Mouse (Mus musculus): ENCODE measurements at regions not wholly inside any gene's neighbourhood (a gene's known extent, or its start where the extent isn't known, plus 50 kb on each side); places are given as distances from the start of the nearest gene placed in this dataset.

DNA sequence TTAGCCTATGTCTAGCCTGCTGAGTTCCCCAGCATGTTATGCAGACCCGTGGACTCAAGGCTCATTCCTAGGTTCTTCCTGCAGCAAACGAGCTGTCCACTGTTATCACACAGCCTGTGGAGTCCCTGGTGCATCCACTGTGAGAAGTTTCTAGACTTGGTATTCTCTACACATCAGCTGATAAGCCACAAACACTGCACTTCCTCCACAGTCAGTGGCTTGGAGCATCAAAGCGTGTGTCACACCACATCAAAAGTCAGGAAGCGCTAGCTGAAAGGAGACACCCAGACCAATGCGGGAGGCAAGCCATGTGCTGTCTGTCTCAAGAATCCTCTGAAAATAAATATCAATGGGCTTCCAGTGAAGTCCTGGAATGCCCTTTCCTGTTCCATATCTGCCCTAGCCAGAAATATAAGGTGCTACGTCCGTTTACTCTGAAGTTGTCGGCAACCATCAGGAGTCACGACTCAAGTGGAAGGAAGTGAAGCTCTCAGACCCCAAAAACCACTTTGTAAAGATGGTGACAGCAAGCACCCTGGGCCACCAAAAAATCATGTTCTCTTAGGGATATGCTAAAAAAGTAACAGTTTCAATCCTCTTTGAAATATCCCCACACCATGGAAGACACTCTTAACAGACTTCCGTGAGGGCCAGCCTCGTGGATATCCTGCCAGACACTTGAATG, 227.7 kb downstream of the Adgrl2 start:
- no peak for DNase-seq (ENCODE audit: low spot score in 2 of 2)

DNA sequence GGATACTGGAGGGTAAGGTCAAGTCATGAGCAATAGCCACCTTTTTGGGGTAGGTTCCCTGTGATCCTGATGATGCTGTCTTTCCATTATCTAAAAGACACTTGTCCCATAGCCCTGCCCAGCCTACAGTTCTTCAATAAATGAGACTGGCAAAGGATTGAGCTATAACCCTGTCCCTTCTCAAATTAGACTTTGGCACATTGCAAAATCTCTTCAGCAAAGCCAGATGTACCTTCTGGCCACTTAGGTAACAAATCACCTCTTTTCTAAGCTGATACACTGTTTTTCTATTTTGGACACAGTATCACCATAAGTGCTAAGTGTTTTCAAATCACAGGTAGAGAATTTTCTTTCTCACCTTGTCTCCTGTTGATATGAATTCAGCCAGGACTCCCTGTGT, 228.8 kb downstream of the Adgrl2 start:
- no peak for DNase-seq (ENCODE audit: low spot score in 2 of 2)

DNA sequence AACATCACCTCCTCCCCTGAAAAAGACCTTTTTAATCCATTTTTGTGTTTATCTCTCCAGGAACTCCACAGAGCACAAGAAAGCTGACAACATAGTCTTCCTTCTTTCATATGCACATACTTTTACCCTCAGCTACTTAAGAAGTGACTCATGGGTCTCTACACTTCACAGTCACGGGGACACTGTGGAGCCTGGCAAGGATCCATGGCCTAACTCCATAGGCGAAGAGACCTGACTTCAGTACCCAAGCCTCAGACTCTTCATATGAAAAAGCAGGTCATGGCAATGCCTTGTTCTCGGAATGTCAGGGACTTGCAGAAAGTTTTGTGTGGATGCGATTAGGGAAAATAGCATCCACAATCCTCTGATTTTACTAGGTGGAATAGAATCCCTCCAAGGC, 230.9 kb downstream of the Adgrl2 start:
- peak in 1 of 2 experiments; percentile 11 for DNase-seq (ENCODE audit: low spot score in 2 of 2)

DNA sequence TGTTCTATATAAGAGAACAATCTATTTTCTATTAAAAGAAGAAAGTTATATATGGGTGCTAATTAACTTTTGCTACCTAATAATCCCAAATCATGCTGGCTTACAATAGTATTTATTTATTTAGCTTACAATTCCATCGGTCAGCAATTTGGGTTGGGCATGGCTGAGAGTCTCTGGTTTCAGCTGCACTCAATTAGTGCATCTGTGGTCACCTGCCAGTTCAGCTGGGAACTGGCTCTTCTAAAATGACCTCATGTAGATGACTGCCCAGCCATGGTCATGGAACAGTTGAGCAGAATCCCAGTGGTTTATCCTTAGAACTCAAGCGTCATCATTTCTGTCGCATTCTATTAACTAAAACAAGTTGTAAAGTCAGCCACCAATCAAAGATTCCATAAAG, 244.1 kb downstream of the Adgrl2 start:
- no peak for DNase-seq (ENCODE audit: low spot score in 2 of 2)

DNA sequence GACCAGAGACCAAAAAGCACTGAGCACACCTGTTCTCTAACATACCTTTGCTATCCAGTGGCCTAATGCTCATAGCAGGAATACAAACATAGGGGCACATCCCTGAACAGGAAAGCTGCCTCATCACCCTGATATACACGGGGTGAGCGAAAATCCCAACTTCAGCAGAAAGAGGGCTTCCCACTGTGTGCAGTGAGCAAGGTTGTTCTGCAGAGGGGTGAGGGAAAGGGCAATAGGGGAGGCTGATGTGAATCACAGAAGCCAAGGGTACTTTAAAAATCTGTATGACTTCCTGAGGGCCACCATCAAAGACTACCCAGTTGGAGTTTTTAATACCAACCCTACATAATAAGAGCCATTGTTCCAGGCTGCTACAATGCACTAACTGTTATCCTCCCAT, 245.7 kb downstream of the Adgrl2 start:
- DNase-seq (ENCODE audit: low spot score in 2 of 2), result no peak

DNA sequence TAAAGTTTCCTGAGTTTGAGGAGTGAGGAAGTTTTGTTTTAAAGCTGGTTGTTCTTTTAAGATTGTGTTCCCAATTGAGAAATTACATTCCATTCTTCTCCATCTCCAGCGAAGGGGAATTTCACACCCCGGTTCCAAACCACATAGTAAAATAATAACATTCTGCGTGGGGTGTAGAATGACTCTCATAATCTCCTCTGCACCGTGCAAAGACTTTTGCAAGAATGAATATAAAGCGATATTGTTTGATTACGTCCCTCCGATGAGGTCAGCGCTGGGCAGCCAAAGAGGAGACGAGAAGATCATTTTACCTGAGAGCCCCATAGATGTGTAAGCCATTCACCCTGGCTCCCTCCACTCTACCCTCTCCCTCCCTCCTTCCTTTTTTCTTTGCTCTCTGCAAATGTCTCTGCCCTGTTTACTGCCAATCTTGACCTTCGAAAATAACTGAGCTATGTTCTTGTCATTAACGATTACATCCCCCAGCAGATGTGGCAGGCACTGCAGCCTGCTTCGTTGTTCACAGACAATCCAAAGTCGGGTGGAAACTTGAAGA, 256.1 kb downstream of the Adgrl2 start:
- no peak for DNase-seq (ENCODE audit: low spot score in 2 of 2)

DNA sequence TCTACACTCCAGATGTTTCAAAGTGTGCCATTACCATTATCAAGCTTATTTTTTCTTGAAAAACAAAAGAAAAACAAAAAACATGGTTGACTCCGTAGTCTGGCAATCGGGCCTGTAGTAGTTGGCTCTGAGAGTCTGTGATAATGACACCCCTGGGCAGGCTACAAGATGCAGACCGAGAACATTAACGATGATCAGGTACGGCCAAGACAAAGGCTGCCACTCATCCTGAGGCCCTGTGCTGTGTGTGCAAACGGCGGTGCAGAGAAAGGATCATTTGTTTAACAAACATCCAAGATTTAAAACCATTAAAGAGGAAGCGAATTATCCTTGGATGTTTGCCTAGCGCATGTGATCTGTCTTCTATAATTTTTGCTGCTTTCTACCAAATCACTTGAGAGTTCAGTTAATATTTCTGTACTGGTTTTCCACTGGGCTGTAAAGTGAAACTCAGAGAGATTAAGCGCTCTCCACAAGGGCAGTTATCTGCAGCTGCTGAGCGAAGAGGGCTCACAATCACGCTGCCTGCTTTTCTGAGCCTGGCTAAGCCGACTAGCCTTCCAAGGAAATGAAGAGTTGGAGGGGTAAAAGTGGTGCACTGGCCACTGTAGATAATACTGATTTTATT, 257.0 kb downstream of the Adgrl2 start:
- DNase-seq (ENCODE audit: low spot score in 2 of 2), result no peak

DNA sequence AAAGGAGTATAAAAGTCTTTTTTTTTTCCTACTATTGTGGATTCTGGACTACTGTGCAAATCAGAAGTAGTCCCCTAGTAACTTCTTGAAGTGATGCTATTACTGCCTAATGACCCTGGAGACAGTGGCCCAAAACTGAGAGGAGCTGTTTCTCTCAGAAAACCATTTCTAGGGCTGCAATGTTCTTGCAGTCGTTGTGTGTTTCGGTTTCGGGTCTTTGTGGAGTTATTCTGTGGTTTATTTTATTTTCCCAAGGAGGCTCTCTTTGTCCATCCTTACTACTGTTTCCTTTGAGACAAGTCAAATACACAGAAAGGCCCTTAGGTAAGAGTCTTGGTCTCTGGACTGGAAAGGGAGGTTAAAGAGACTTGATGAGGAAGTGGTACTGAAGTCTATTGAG, 258.9 kb downstream of the Adgrl2 start:
- DNase-seq (ENCODE audit: low spot score in 2 of 2), result no peak

DNA sequence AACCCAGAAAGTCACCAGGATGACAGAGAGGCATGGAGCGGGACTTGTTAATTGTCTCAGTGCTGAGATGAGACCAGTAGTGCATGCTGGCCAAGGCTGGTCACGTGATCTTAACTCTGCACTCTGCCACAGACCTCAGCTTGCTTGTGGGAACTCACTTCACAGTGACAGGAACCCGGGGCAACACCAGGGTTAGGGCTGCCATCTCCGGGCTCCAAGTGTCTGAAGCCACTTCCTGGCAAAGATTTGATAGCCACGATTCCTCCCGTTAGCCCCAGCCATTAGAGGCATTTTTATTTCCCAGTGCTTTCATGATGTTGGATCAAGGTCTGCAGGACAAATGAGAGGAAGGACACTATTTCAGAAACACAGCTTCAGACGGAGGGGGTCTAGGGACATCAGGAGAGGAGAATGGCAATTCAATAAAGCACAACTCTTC, 261.1 kb downstream of the Adgrl2 start:
- DNase-seq (ENCODE audit: low spot score in 2 of 2), result no peak

DNA sequence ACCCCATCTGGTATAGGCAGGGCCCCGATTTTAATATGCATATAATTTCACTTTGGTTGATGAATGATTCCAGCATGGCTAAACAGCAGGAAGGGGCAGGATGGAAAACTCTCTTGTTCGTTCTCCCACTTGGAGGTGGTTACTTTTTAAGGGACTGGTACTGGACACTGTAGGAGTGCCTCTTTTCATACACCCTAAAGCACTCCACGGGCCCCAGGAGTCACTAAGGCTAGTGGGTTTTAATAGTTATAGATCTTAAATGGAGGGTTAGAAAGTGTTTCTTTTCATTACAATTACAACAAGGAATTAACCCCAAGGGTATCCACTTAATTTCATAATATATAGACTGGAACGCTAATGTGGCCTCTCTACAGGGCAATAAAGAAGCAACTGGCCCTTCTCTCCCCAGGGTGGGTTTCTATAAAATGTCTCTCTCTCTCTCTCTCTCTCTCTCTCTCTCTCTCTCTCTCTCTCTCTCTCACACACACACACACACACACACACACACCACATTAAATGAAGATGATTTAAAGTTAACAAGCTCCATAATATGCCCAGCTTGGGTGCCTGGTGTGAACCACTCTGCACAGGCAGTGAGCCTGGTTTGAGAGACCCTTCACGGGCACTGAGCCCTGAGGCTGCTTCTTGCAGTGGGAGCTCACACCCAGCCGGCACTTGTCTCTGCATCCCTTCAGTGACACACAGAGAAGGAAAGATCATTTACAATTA, 261.7 kb downstream of the Adgrl2 start:
- no peak for DNase-seq (ENCODE audit: low spot score in 2 of 2)

DNA sequence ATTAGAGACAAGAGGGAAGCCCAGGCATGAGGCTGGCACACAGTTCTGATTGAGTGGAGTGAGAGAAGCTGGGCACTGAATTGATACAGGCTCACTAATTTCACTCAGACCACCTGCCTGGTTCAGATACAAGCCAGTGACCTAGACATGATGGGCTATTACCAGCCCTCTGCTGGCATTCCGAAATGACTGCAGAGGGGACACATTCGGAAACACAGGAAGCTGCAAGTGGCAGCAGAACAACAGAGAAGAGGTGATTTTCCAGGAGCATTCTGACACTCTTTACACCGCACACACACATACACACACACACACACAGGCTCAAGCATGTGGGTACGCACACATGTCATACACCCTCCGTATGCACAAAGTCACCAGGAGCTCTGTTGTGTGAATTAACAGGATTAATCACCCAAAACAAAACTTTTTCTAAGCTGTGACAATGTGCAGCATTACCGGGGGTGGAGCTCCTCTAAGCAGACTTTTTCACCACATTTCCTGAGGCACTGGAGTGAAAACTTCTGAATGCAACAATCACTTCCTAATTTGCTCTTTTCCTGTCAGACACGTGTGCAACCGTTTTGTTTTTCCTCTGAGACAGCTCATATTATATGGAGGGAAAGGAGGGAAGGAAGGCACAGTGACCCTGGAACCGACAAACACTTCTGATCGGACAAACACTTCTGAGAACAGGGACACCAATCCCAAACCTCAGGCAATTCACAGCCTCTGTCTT, 263.6 kb downstream of the Adgrl2 start:
- DNase-seq (ENCODE audit: low spot score in 2 of 2), result no peak

DNA sequence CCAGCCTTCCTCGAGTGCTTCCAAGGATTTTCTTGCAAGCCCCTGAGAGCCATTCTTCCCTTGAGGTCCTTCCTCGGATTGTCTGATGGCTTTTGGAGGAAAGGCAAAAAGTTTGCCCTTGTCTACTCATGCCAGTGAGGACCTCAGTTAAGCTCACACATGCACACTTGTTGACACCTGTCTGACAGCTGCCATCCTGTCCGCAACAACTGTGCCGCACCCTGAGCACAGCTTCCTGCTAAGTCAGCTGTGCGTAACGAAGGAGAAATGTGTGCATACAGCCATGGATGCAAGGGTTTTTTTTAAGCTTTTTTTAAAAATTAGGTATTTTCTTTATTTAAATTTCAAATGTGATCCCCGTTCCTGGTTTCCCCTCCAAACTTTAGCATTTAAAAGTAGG, 293.8 kb downstream of the Adgrl2 start:
- DNase-seq (ENCODE audit: low spot score in 2 of 2), result no peak

DNA sequence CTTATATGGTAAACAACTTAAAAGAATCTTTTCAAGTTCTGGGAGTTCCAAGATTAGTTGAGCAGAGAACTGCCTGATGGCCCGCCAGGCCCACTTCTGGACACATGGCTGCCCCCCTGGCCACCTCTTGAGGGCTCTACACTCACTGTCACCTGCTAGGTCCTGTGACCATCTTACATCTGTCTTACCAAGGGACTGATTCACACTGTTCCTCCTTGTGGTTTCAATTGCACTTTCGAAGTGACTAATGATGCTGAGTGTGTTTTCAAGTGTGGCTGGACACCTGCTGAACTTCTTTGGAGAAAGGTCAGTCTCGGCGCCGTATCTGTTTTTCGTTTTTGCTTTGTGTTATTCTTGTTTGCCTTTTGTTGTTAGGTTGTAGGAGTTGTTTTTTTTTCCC, 294.9 kb downstream of the Adgrl2 start:
- no peak for DNase-seq (ENCODE audit: low spot score in 2 of 2)

DNA sequence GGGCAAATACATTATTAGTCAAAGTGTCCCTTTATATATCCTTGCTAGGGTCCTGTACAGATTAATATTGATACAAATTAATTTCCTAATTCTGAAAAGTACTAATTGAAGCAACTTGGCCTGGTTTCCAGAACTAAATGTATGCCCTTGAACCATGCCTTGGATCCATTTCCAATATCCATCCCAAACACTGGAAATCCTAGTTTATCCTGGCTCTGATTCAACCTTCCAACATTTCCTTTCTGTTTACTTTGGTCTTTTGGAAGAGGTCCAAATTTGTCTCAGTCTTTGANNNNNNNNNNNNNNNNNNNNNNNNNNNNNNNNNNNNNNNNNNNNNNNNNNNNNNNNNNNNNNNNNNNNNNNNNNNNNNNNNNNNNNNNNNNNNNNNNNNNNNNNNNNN, 307.2 kb downstream of the Adgrl2 start:
- DNase-seq (ENCODE audit: low spot score in 2 of 2), result no peak

DNA sequence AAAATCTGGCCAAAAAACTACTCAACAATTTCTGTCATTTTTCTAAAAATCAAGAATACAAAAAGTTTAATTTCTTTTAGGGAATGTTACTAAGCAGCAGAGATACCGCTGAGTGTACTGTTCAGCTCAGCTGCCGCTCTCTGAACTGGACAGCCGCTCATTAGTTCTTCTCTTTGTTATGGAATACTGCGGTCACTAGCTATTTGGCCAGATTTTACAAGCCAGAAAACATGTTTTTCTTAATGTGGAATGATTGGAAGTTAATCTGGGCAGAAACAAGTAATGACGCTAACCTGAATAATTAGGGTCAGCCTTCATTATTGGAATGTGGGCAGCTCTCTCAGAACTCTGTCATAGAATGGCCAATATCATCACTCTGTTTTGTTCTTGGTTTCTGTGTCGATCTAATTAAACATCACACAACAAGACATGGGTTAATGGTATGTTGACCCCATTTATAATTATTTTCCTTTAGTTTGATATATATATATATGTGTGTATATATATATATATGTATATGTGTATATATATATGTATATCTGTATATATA, 307.8 kb downstream of the Adgrl2 start:
- DNase-seq (ENCODE audit: low spot score in 2 of 2), result no peak

DNA sequence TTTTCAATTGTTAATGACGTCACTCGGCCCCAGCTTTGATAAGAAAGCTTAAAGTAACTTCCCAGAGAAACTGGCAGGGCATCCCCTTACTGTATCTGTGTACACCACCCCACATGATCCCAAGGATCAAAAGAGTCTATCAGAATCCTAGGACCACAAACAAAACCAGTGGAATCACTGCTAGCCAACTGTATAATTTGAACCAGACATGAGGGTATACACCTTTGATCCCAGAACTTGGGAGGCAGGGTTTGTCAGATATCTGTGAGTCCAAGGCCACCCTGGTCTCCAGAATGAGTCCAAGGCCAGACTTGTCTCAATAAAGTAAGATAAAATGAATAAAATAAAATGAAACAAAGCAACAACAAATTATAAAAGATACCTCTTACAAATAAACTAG, 309.2 kb downstream of the Adgrl2 start:
- DNase-seq (ENCODE audit: low spot score in 2 of 2), result no peak

DNA sequence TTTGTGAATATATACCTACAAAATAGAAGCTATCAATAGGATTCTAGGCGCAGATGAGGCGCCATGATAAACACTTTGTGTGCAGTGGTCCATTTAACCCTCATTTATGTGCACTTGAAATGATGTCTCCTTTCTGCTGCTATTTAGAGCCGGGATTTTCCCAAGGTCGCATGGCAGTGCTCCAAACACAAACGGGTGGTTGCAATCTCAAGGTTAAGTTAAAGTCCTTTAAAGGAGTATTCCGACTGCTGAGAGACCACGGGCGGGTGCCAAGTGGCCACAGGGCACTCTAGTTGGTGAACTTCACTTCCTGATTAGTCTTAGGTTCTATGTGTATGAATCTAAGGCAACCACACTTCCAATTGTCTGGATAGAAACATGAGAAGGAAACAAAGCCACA, 309.6 kb downstream of the Adgrl2 start:
- peak; percentile 28 to 41 for DNase-seq (ENCODE audit: low spot score in 2 of 2)

DNA sequence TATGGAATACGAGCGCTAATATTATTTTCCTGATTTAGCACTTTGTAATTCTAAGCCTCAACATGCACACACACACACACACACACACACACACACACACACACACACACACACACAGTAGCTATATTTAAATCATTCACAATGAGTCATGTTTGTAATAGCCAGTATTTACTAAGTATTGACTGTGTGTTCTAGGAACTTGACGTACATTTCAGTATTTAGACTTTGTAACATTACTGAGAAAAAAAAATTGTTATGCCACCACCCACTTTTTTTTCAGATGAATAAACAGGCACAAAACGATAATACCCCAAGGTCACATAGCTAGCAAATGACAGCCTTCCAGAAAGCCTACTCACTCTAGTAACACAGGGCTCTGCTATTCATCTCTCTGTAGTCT, 310.3 kb downstream of the Adgrl2 start:
- DNase-seq (ENCODE audit: low spot score in 2 of 2), result no peak

DNA sequence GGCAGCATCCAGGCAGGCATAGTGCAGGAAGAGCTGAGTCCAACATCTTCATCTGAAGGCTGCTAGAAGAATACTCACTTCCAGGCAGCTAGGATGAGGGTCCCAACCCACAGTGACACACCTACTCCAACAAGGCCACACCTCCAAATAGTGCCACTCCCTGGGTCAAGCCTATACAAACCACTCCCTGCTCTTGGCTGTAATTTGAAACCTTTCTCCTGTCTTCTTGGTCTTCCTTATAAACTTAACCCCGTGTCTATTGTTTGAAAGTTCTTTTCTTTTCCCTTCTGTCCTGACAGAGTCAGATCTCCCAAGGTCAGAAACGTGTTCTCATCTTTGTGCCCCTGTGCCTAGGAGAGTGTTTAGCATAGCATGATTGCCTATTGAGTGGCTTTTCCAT, 311.2 kb downstream of the Adgrl2 start:
- DNase-seq (ENCODE audit: low spot score in 2 of 2), result no peak

DNA sequence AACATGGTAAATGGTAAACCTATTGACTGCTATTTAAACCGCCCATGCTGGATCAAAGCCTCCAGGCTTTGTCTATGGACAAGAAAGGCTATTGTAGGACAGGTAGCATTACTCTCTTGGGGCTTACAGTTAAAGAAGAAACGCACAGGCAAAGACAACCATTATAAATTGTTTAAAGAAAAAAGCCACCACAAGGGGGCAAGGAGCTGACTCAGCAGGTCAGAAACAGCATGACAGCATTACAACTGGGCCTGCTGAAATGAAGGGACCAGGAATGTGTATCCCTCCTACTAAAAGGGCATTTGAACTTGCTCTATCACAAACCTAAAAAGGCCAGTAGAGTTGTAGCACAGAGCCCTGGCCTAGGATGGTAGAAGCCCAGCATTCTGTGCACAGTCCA, 314.3 kb downstream of the Adgrl2 start:
- DNase-seq (ENCODE audit: low spot score in 2 of 2), result no peak

DNA sequence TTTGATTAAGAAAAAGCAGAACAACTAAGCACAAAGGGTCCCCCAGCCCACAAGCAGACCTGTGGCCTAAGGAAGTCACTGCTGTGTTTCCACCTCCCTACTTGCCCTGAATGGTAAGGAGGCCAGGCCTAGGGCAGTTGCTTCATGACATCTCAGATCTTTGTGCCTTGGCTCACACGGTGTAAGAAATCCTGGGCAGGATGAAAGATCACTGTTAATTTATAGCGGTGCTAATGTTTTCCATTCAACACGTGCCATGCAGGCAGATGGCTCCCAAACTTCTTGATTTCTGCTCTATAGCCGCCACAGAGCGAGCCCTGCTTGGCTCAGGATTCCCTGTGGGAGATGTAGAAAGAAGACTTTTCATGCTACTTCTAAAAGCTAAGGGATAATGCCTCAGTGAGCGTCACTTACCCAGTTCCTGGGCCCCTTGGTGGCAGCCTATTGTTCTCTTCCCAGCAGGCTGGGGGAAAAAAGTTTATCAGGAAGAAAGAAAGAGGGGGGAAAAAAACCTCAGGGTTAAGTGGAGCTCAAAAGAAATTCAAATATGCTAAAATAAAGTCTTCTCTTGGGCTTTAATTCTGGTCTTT, 327.4 kb downstream of the Adgrl2 start:
- no peak for DNase-seq (ENCODE audit: low spot score in 2 of 2)
